Mouse (Mus musculus): ENCODE results near the gene Wdr70.

The Wdr70 gene

DNA sequence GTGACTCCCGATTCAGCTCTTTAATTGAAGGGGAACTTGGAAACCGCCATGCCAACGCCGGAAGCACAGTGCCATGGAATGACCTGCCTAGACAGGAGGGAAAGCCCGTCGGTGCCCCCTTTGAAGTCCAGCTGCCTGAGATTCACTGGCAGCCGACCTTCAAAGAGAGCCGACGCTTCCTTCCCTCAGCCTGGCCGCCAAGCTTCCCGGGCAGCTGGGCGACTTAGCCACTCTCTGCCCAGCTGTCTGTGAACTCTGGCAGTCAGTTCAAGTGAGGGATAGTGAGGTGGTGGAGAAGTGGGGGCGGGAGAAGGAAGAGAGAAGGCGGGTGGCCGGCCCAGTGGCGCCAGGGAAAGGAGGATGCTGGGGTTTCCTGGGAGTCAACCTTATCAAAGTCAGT lies 164.9 kb downstream of the Wdr70 start:
- DNase-seq (ENCODE audit: low spot score), result no peak

DNA sequence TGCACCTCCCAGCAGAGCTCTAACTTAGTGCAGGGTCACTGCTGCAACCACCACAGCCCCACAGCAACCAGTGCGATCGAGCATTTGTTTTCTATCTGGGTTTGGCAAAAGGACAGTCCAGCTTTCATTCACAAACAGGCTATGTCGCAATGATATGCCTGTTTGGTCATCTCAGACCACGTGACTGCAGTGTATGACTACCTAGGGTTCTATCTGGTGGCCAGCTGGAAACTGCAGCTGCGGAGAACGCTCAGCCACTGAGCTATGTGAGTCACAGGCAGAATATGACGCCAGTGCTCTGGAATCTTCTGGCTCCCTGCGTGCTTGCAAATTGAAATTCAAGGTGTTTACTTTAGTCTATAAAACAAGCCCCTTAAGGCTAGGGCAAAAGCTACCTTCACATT lies 167.4 kb downstream of the Wdr70 start:
- DNase-seq (ENCODE audit: low spot score), result no peak

DNA sequence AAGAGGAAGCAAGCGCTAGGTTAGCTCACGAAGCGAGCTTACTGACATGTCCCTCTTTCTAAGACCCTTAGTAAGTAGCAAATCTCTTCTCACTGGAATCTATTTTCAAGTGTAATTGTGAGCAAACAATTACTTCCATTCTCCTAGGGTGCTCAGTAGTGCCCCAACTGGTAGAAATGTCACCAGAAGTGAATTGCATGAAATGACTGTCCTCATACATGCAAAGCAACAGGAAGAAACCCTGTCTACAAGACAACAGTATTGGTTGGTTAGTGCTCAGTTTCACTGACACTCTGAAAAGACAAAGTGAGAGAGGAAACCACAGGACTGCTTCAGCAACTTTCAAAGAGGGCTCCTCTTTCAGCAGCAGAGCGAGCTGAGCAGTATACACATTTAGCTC lies 173.6 kb downstream of the Wdr70 start:
- no peak for DNase-seq (ENCODE audit: low spot score)

DNA sequence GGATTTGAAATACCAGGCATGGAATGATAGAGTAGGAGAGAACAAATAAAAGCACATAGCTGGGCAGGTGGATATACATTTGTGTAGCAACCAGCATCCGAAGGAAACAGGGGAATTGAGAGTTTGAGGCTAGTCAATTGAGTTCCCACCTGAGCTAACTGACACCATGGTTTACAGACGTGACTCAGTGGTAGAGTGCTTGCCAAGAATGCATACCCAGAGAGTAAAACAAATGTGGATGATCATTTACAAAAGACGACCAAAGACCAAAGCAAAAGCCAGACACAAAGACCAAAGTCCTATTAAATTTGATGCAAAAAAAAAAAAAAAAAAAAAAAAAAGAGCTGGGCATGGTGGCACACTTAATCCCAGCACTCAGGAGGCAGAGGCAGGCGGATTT lies 175.7 kb downstream of the Wdr70 start:
- no peak for DNase-seq (ENCODE audit: low spot score)

DNA sequence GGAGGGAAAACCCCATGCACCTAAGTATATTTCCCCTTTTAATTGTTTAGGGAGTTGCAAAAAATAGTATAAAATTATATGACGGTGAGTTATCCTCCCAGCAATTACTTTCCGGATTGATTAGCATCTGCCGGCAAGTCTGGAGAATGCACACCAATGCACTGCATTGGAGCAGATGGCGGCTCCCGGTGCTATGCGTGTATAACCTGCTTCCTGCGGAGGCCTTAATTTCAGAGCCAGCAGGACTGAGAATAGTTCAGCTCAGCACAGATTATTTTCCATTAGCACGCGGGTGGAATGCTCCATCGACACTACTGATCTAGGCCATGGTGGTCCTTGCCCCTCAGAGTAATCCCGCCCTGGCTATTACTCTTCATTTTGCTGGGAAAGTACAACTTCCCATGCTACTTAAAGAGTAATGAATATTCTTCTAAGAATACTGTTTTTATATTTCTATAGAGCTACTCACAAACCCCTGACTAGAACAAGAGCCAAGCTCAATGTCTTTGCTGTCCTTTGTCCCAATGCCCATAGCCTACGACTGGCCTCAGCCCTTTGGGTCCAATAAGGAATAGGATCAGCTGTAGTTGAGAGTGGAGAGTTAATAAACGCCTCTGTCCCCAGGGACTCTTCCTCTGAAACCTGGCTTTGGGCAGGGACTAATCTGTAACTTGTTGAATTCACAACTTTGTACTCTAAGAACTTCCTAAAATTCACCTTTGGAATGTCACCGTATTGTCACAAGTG lies 176.5 kb downstream of the Wdr70 start:
- DNase-seq (ENCODE audit: low spot score), result no peak

DNA sequence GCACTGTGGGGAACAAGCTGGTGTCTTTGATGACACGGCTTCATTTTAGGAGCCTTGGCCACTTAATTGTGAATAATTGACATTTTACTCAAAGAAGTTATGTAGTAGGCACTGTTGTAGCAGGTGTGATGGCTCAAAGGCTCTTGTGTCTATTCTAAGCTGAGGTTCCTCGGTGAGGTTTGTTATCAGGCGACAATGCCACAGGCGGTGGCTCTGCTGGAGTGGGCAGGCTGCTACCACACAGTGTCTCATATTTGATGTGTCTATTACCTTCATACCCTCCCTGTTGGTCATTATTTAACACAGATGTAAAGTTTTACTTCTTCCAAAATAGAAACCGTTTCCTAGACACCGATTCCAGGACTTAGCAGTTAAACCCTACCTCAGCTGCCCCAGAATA lies 177.9 kb downstream of the Wdr70 start:
- no peak for DNase-seq (ENCODE audit: low spot score)

DNA sequence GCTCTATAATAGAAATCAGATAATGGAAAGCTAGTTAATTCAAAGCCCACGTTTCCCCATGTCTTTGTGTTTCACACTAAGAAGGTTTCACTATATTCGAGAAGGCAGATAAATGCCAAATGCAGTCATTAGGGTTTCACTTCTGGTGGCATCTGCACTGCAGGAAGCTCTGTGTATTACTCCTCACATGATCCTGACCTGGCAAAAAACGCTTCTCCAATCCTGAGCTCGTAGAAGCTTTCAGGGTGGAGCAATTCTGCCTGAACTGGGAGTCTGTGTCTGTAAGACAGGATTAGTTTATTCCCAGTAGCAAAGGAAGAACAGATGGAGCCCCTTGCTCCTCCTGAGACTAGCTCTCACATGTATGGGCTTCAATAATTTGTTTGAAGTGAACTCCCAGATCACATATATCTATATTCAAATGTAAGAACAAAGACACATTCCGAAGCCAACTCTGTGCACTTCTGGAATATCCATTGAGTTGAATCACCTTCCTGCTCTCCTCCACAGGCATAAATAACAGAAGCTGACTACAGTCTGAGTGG lies 192.4 kb downstream of the Wdr70 start:
- DNase-seq (ENCODE audit: low spot score), result no peak

DNA sequence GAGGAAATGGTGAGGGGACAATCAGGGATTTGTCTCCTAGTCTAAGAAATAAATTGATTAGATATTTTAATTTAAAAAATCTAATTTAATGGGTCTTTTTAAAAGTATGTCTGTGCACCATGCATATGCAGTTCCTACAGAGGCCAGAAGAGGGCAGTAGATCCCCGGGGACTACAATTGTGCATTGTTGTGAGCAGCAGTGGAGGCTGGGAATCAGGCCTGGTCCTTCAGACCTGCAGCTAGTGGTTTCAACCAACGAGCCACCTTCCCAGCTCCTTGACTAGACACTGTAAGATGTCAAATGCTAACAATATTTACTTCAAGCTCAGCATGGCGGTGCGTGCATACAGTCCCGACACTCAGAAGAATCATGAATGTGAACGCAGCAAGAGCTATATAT lies 199.7 kb downstream of the Wdr70 start:
- DNase-seq (ENCODE audit: low spot score), result no peak

DNA sequence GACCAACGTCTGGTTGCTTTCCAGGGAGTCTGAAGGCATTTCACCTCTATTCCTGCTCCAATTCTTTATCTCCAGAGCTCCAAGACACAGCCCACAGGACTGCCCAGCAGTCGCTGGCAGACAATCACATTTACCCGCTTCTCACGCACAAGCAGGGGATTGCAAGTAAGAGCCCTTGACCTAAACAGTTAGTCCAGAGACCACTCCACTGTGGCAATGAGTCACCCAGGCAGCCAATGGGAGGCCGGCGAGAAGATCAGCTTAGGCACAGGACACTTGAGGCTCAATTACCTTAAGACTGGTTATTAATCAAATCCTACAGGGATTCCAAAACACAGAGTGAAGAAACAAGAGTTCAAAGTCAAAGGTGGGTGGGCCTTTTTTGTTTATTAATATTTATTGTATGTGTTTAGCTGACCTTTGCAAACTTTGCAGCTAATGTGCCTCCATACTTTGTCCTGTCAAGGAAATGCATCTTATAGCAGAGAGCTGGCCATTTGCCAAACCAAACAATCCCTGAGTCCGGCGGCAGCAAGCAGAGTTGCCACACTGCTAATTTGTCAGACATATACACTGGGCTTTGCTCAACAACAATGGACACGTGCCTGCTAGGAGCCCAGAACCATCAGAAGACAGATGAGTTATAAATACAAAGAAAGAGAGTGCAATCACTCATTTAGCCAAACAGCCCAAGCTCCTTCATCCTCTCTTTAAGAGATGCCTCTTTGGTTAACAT lies 207.3 kb downstream of the Wdr70 start:
- DNase-seq (ENCODE audit: low spot score), result no peak

DNA sequence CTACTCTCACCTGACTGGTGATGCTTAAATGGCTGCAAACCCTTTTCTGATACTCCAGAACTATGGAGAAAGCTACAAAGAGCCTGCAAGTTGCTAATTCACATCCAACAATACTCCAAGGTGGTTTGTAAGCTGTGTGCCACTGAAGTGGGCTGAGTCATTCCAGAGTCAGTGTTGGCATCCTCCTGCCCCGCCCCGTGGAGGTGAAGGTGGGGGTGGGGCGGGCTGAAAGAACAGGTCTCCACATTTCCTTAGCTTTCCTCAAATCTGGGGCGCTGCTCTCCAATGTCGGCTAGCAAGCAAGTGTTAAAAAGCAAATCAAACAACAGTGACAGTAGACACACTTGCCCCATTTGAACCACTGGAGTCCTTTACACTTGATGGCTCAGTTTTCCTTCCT lies 208.7 kb downstream of the Wdr70 start:
- no peak for DNase-seq (ENCODE audit: low spot score)

DNA sequence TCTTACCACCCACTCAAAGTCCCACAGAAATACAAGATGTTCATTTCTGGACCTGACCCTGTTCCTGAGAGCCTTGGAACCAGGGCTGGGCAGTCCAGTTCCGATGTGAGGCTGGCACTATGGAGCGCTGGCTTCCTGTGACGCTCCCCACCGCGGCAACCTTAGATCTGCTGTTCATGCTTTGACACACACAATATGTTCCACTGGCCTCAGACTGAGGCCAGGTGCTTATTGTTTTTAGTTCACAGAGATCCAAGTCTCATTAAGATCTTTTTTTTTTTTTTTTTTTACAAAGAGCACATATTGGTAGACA lies 209.7 kb downstream of the Wdr70 start:
- no peak for DNase-seq (ENCODE audit: low spot score)

DNA sequence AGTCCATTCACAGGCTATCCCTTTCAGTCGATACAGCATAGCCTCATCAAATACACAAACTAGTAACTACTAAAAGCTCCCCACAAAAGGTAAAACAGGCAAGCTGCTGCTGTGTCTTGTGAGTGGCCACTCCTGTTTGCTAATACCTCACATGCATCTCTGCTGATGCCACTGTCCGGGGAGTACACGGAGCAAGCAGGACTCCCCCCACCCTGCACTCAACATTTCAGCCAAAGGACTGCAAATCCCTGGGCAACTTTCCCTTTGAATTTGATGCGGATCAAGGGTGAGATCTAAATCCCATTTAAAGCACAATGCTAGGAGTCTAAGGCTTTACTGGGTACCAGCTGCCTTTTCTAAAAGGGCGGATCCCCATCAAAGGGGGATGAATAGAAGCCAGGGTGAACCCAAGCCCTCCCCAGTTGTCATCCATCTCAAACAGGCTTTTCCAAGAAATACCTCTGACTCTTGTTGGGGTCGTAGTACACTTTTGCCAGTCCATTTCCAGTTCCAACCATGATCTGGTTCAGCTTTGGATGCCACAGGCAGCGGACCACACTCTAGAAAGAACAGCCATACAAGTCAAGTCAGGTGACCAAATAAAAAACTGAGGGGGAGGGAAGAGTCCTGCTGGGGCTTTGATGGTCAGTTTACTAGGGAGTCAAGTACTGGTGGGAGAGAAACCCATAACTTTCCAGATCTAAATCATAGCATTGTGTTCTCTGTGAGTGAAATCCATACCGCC lies 210.2 kb downstream of the Wdr70 start:
- no peak for DNase-seq (ENCODE audit: low spot score)

DNA sequence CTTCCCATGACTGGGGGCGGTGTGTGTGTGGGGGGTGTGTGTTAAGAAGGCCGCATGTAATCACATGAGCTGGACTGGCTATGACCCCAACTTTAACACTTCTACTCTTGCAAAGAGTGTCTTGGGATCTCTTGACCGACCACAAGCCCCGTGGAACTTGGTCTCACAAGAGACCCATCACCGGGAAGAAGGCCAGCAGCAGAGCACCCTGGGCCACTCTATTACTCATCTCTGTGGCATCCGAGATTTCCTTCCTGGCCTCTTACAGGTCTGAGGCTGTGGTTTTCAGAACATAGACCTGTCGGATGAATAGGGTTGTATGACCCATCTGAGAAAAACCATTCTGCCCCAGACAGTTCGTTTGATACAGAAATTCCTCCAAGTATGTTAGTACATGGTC lies 212.4 kb downstream of the Wdr70 start:
- no peak for DNase-seq (ENCODE audit: low spot score)

DNA sequence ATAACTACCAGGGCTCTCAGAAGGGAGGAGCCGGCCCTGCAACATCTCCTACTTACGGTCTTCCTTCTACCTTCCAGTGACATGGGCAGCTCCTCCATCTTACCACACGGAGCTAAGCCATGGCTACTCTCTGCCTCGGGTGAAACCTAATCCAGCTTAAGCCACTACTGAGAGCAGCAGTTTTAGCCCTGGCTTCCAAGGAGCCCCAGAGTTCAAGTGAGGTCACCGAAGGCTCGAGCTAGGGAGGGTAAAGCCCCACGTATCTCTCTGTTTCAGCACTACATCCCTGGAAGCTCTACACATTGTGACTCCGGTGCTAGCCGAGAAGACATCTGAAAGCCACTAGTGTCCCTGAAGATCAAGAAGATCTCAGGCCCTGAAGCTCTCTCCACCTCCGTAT lies 213.9 kb downstream of the Wdr70 start:
- DNase-seq (ENCODE audit: low spot score), result no peak

DNA sequence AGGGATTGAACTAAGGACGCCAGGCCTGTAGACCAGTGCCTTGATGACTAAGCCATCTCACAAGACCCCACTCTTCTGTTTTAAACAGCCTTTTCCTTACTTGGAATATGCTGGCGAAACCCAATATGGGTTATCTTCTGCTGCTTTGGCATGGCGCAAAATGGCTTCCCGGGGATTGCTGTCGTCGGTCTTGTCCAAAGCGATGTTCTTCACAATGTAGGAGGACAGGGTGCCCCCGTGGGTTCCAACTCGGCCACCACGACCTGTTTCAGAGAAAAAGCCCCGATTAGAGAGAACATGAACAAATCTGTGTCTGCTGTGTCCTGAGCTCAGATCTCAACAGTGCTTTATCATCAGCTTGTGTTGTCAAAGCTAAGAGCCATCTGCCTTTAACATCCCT lies 214.8 kb downstream of the Wdr70 start:
- no peak for DNase-seq (ENCODE audit: low spot score)

DNA sequence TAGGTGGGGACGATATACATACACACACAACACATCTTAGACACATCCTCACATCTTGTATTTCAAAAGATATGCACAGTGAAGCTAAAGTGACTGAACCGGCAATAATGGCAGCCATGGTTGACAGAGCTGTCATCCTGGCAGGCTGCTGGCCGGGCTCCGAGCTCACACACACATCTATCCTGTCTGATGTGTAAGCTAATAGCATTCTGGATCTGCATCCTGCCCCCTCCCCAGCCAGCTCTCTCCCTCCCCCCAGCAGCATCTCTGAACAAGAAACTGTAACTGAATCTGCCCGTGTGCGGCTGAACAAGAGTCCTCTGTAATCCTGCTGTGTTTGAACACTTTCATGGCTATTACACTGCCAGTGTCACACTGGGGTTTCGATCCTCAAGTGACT lies 219.1 kb downstream of the Wdr70 start:
- DNase-seq (ENCODE audit: low spot score), result no peak

DNA sequence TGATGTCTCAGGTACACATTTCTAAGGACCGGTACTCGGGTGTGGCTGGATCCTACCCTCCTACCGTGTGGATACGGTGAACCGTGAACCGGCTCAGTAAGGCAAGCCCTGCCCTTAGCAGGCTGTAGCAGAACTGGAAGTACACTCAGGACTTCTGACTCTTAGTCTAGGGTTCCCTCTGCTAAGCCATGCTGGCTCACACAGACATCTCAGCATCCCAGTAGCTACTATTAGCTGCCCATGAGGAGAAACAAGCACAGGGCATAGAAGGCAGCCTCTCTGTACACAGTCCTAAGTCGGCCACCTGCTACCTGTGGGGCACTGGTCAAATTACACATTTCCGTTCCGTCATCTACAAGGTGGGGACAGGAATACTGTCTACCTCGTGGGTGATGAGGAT lies 220.1 kb downstream of the Wdr70 start:
- no peak for DNase-seq (ENCODE audit: low spot score)

DNA sequence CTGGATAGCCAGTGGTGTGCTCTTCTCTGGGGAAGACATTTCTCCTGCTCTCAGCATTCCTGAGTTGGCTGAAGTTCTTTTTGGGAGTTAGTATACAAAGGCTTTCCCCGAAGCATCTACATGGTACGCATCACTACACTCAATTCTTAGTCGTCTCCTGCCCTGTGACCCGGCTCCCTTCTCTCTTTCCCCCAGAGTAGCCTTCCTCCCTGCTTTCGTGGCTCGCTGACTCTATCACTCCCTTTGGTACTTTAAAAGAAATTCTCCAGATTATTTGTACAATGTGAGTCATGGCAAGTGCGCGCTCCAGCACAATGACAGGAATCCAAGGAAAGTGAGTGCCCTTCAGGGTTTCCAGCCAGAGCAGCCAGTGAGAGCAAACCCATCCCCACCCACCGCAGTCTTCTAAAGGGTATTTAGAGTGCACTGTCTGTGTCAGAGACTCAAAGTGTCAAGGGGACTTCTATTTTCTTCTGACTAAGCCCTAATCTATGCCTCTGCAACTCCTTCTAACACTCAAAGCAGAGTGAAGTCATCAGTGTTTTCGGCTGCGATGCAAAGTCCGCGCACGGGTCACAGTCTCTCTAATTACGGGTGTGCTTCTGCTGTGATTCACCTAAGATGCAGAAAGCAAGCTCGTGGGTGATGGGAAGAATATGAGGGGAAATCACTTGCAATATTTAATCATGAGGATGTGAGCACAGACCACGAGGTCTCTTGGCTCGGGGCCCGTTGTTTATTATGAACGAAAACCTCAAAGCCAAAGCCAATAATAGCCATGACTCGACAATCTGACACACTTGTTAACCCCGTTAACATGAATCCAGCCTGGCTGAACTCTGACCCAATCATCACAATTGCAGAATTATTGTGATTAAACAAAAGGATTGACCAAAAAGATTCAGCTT lies 221.2 kb downstream of the Wdr70 start:
- no peak for DNase-seq (ENCODE audit: low spot score)

DNA sequence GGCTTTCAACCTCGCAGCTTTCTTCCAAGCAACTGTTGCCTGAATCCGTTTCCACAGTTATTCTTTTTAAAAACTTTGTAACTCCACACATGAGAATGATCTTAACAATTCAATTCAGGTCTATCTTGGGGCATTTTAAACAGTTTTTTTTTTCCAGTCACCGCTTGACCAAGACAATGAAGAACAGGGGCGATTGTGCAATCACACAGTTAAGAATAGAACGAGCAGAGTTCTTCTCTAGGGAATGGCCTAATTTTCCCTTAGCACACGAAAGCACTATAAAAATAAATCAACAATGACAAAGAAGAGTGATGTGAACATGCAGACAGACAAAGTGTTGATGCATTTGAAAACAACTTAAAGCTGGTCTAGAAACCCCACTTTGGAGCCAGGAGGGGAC lies 223.1 kb downstream of the Wdr70 start:
- no peak for DNase-seq (ENCODE audit: low spot score)

DNA sequence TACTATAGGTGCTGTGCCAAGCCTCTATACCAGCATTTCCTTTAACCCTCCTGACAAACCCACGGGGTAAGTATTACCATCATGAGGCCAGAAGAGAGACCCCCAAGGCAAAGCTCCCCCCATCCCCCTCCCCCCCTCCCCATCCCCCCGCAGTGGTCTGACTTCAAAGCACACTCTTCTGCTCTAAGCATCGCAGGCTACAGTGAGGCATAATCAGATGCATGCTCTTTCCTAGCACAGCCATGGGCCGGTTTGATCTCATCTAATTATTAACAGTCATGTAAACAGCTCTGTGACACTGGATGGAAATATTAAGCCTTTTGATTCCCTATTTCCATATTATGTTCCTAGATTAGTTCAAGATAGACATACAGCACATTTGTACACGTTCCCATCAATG lies 226.5 kb downstream of the Wdr70 start:
- DNase-seq (ENCODE audit: low spot score), result no peak

DNA sequence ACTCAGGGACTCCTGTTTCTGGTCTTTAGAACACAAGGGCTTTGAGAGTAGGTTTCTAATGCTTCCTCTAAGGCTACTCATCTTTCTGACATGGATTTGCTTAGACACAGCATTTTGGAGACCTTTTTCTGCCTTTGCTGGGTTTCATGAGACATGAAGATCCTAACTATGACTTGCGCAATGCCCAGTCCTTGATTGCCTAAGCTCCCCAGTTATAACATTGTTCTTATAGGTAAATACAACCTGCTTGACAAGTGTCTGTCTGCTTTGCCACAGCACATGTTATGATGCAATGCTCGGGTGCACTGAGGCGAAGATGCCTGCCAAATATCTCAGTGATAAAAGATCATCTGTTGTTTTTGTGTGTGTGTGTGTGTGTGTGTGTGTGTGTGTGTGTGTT lies 233.7 kb downstream of the Wdr70 start:
- DNase-seq (ENCODE audit: low spot score), result no peak

DNA sequence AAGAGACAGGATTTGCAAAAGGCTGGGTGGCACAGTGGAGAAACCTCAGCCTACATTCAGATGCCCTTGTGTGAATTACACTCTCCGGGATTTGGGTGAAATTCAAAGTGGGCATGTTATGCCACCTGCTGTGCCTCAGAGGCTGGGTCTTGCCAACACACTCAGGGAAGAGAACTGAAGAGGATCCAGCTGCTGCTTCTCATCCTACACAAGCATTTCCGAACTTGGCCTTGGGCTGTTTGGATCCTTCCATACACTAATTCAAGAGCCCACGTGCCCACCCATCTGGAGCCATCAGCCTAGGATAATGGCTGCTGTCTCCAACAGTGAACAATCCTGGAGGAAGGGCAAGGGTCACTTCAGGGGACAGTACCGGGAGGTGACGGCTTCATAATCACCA lies 235.7 kb downstream of the Wdr70 start:
- DNase-seq (ENCODE audit: low spot score), result no peak
